Mouse (Mus musculus): Measurements from ENCODE around the gene Dgki.

The Dgki gene

GRCm38 (mm10) chr6:36818281-36819018 is 481.5 kb downstream of the Dgki start:
- in situ Hi-C loops (cut with MboI; ENCODE audit: low pct_unique_long_range_greater_than_20kb in 1 of 2, low sequenced_read_pairs in 2 of 2, unreplicated experiment in 1 of 2), result no loop called here

GRCm38 (mm10) chr6:36816666-36817065 is 483.3 kb downstream of the Dgki start:
- in situ Hi-C loops (cut with MboI; ENCODE audit: low pct_unique_long_range_greater_than_20kb in 1 of 2, low sequenced_read_pairs in 2 of 2, unreplicated experiment in 1 of 2), result no loop called here

GRCm38 (mm10) chr6:36815992-36816391 is 484.0 kb downstream of the Dgki start:
- in situ Hi-C loops (cut with MboI; ENCODE audit: low pct_unique_long_range_greater_than_20kb in 1 of 2, low sequenced_read_pairs in 2 of 2, unreplicated experiment in 1 of 2), result no loop called here

GRCm38 (mm10) chr6:36812666-36813515 is 487.1 kb downstream of the Dgki start:
- in situ Hi-C loops (cut with MboI; ENCODE audit: low pct_unique_long_range_greater_than_20kb in 1 of 2, low sequenced_read_pairs in 2 of 2, unreplicated experiment in 1 of 2), result no loop called here

- in situ Hi-C loops (cut with MboI; ENCODE audit: low pct_unique_long_range_greater_than_20kb in 1 of 2, low sequenced_read_pairs in 2 of 2, unreplicated experiment in 1 of 2), result no loop called here
Observed at GRCm38 (mm10) chr6:36810448-36810847, 489.5 kb downstream of the Dgki start.

GRCm38 (mm10) chr6:36809747-36810285 is 490.2 kb downstream of the Dgki start, which contains the start of gene Ptn:
TSS of gene Ptn (minus strand) at chr6:36810220.
- in situ Hi-C loops (cut with MboI; ENCODE audit: low pct_unique_long_range_greater_than_20kb in 1 of 2, low sequenced_read_pairs in 2 of 2, unreplicated experiment in 1 of 2), result no loop called here

GRCm38 (mm10) chr6:36809311-36809726 is 490.7 kb downstream of the Dgki start:
- in situ Hi-C loops (cut with MboI; ENCODE audit: low pct_unique_long_range_greater_than_20kb in 1 of 2, low sequenced_read_pairs in 2 of 2, unreplicated experiment in 1 of 2), result no loop called here

- in situ Hi-C loops (cut with MboI; ENCODE audit: low pct_unique_long_range_greater_than_20kb in 1 of 2, low sequenced_read_pairs in 2 of 2, unreplicated experiment in 1 of 2), result no loop called here
Observed at GRCm38 (mm10) chr6:36808306-36809058, 491.5 kb downstream of the Dgki start.

- in situ Hi-C loops (cut with MboI; ENCODE audit: low pct_unique_long_range_greater_than_20kb in 1 of 2, low sequenced_read_pairs in 2 of 2, unreplicated experiment in 1 of 2), result no loop called here
Observed at GRCm38 (mm10) chr6:36806906-36807305, 493.1 kb downstream of the Dgki start.

GRCm38 (mm10) chr6:36800309-36800946 is 499.6 kb downstream of the Dgki start:
- in situ Hi-C loops (cut with MboI; ENCODE audit: low pct_unique_long_range_greater_than_20kb in 1 of 2, low sequenced_read_pairs in 2 of 2, unreplicated experiment in 1 of 2), result no loop called here

- in situ Hi-C loops (cut with MboI; ENCODE audit: low pct_unique_long_range_greater_than_20kb in 1 of 2, low sequenced_read_pairs in 2 of 2, unreplicated experiment in 1 of 2), result no loop called here
Observed at GRCm38 (mm10) chr6:36797066-36797655, 502.8 kb downstream of the Dgki start.
